Mouse (Mus musculus): ENCODE results near the gene Pik3ap1.

The Pik3ap1 gene

DNA sequence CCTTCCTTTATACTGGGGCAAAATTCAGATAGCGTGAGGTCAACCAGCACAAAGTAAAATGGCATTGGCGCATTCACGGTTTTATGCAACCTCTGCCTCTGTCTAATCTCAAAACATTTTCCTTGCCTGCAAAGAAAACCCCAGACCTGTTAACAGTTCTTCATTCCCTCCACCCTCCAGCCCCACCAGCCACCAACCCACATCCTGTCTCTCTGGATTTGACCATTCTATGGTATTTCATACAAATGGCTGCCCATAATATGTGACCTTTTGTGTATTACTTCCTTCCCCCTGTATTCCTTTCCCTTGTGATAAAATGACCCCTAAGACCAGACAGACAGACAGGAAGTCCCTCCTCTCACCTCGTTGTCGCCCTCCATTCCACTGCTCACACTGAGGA is 102.2 kb downstream of the Pik3ap1 start:
- no peak for DNase-seq (ENCODE audit: low read depth, low spot score)

- no peak for DNase-seq (ENCODE audit: low read depth, low spot score)
Observed at GRCm38 (mm10) chr19:41282216-41282615, 102.7 kb downstream of the Pik3ap1 start.

DNA sequence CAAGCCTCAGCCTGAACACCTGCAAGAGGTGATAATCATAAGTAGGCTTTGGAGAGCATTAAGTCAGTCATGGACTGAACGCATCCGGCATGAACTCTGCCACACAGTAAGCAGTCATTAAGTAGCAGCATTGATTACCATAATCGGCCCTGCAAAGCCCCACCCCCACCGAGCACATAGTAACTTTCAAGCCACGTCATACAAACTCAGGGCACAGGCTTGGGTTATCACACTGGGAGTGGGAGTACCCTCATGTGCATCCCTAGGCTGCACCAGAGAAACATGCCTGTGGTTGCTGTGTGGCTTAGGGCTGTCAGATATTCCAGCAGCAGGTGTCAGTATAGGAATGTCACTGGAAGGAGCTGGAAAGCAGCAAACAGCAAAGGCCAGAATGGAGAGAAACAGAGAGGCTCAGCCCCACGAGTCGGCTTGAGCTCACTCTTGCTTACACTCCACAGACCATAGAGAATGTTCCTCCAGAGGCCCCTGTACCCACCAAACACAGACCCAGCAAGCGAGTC is 105.1 kb downstream of the Pik3ap1 start:
- DNase-seq (ENCODE audit: low read depth, low spot score): no peak

DNA sequence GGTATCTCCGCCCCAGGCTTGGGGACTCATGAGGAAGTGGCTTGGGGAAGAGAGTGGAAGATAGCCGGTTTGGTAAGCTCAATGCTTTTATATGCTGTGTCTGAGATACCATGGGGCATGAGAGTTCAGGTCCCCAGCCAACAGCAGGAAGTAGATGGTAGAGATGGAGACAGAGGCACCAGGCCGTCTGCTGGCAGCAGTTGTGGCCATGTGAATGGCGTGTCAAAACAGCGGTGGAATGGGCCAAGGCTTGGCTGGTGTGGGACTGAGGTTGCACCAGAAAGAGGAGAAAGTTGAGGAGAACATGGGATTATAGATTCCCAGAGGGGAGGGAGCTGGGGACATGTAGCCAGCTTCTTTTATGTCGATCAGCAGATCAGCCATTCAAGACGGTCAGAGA is 106.3 kb downstream of the Pik3ap1 start:
- no peak for DNase-seq (ENCODE audit: low read depth, low spot score)

- no peak for DNase-seq (ENCODE audit: low read depth, low spot score)
Observed at GRCm38 (mm10) chr19:41275588-41275987, 109.3 kb downstream of the Pik3ap1 start.

GRCm38 (mm10) chr19:41270906-41271305 is 114.0 kb downstream of the Pik3ap1 start:
- no peak for DNase-seq (ENCODE audit: low read depth, low spot score)

DNA sequence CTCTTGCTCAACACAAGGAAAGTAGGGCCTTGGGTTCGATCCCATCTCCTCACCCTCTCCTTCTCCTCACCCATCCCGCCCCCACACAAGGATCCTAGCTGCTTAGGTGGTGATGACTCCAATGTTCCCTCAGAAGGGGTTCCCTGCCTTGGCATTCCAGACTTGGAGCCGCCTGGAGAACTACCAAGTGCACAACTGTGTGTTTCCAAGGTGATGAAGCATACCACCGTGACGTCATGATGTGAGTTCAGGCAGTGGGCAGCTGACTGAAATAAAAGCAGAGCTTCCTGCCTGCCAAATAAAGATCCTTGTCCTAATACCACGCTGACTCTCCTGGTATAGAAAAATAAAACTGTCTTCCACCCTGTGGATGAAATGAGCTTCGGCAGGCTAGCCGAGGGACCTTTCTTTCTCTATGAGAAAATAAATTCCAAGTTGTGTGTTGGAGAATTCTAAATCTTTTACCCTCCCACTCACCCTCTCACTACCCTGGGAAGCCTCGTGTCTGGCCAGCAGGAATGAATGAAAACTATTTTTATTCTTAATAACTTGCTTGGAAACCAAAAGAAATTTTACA is 114.7 kb downstream of the Pik3ap1 start:
- DNase-seq (ENCODE audit: low read depth, low spot score): no peak

GRCm38 (mm10) chr19:41266251-41266901 is 118.5 kb downstream of the Pik3ap1 start:
- DNase-seq (ENCODE audit: low read depth, low spot score): no peak

DNA sequence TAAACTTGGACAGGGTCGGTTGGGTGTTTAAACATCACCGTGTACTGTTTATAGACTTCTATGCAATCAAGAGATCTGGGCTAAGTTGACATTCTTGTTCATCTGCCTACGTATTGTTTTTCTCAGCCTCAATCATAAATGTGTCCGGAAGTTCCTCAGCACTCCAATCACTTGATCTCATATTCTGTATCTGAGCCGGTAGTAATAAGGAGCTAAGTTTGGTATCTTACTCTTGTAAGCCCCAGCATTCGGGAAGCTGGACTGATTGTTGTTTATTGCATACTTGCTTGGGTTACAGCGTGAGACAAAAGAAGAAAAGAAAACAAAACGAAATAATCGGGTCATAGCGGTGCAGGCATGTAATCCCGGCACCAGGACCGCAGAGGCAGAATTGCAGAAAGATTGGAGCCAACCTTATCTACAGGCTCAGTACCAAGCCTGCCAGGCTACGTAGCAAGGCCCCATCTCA is 120.5 kb downstream of the Pik3ap1 start:
- peak; percentile 24 for DNase-seq (ENCODE audit: low read depth, low spot score)

DNA sequence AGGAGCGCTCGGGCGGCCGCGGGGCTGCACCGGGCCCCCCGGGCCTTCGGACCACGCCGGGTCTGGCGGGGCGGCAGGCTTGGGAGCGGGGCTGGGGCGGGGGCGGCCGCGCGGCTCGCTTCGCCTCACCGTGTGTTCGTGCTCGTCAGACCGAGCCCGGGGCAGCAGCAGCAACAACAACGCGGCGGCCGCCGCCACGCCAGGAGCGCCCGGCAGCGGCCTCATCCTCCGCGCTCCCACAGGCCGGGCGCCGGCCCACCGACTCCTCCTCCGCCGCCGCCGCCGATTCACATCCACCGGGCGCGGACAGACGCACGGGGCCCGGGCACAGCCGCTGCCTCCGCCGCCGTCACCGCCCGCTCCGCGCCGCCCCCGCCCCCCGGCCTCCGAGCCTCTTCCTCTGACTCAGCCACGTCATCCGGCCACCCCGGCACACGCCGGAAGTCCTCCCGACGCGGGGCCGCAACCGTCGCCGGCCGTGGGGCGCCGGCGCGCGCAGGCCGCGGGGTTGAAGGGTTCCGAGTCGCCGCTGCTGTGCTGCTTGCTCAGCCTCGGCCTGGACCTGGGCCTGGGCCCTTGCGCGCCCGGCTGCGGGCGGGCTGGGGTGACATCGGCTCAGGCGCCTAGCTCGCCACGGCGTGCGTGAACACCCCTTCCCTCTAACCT is 121.1 kb downstream of the Pik3ap1 start, which contains the start of gene Tm9sf3:
Gene Tm9sf3 (minus strand): TSS at position 368 of the 666 bp plus-strand sequence.
- DNase-seq (ENCODE audit: low read depth, low spot score): peak; percentile 68

- DNase-seq (ENCODE audit: low read depth, low spot score): peak; percentile 44
Observed at GRCm38 (mm10) chr19:41262712-41263629, 121.9 kb downstream of the Pik3ap1 start.

DNA sequence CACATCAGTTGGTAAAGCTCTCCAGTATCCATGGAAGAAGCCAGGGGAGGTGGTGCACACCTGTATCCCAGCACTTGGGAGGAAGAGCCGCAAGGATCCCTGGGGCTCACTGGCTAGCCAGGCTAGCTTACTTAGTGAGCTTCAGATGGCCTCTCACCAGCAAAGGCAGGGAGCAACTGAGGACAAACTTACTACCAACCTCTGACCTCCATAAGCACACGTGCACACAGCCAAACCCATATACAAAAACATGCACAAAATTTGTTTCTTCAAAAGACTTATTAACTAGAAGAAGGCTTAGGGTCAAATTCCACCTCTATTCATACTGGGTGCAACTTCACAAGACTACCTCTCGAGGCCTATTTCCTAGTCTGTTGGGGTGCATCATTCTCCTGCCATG is 124.2 kb downstream of the Pik3ap1 start:
- DNase-seq (ENCODE audit: low read depth, low spot score): no peak

DNA sequence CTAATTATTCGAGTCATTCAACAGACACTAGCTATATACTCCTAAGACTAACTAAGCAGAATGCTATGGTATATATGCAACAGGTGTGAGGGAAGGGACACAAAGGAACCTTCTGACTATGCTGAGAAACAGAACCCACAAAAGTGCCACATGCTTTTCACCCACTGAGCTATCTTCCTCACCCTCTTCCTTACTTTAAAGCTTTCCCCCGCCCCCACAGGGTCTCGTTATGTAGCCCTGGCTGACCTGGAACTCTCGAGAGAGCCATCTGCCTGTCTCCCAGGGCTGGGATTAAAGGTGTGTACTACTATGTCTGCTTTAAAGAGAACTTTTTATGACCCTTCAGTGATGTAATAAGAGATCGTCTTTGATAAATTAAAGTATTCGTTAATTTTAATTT is 125.6 kb downstream of the Pik3ap1 start:
- no peak for DNase-seq (ENCODE audit: low read depth, low spot score)

DNA sequence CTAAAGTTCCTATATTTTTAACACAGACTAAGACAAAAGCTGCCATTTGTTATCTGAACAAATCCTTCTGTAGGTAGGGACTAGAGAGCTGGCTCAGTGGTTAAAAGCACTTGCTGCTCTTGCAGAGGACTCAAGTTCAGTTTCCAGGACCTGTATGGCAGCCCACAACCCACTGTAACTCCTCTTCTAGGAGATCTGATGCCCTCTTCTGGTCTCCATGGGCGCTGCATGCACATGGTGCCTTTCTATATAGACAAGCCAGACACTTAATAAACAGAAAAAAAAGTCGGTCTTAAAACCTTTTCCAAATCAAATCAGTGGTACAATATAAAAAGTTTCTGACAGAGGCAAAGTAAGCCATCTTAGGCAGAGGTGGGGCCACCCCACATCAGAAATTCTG is 126.2 kb downstream of the Pik3ap1 start:
- no peak for DNase-seq (ENCODE audit: low read depth, low spot score)

DNA sequence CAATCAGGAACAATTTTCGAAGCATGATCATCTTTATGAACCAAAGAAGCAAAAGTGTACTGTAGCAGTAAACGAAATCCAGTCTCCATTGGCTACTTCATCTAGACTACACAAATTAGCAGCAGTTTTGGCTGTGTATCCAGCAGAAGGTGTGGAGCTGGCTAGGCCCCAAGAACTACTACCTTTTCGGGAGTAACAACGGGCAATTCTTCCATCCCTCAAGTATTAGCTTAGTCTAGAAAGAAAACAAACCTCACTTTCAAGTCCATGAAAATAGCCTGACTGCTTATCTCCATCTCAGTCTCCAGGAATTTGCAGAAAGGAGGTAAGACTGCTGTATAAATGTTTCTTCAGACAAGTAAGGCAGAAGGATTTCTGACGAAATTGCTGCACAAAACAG is 130.3 kb downstream of the Pik3ap1 start:
- DNase-seq (ENCODE audit: low read depth, low spot score): no peak

DNA sequence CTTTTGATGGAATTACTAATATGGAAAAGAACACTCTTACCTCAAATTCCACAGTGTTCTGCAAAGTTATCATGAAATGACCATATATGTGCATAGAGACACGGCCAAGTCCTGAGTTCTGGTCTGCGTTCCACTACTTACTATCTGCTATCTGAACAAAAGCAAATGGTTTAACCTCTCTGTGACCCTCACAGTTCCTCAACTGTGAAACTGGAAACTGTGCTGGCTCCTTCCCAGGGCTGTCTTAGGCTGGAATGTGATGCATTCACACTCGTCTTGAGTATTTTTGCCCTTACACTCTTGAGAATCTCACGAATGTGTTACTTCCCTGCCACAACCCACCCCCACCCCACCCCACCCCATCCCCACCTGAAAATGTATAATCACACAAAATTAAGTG is 135.9 kb downstream of the Pik3ap1 start:
- DNase-seq (ENCODE audit: low read depth, low spot score): no peak

DNA sequence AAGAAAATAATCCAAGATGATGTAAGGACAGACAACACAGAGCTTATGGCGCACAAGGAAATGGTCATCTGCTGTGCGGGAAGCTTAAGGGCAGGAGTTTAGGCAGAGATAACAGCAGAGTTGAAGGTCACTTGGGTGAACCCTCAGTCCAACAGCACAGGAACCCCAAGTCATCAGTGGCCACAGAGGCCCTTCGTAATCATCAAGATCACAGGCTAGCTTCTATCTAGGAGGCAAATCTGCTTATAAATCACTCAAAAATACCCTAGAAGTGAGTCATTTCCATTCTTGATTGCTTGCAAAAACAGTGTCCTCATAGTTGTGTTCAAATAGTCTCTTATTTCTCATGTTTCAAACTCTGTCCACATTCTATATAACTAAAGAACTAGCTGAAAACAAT is 136.6 kb downstream of the Pik3ap1 start:
- DNase-seq (ENCODE audit: low read depth, low spot score): no peak

GRCm38 (mm10) chr19:41246271-41246670 is 138.6 kb downstream of the Pik3ap1 start:
- no peak for DNase-seq (ENCODE audit: low read depth, low spot score)

DNA sequence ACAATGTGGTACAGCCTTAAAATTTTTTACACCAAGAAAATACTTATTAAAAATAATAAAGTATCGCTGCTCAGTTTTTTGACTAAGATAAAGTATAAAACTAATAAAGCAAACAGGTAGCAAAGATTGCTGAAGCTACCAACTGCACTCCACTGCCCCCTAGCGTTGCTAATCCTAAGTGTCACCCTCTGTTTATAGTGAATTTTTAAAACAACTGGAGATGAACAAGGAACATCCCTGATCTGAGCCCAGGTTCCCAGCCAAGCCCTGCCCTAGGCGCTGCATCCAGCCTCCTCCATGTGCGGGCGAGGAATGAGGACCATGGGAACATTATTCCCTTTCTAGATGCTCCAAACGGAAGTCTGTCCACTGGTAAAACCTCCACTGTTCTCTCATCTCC is 140.3 kb downstream of the Pik3ap1 start:
- DNase-seq (ENCODE audit: low read depth, low spot score): peak; percentile 30

- no peak for DNase-seq (ENCODE audit: low read depth, low spot score)
Observed at GRCm38 (mm10) chr19:41241997-41242396, 142.9 kb downstream of the Pik3ap1 start.

GRCm38 (mm10) chr19:41233698-41234097 is 151.2 kb downstream of the Pik3ap1 start:
- no peak for DNase-seq (ENCODE audit: low read depth, low spot score)

Data from c-Kit-negative CD71-positive TER-119-positive erythroid progenitor cells, embryonic 14.5 days (primary cell).